Comparison of ENCODE assay signal across 12 mouse cellular contexts in genomic region chr7:130250994-130251393, GRCm38 (mm10).
DNase-seq lines count a peak whose midpoint lies in the region; ATAC-seq and TF ChIP-seq lines count a peak whose summit lies in the region.
"Had no signal": no experiment of that assay in that cellular context is flagged by ENCODE, and none has a peak within 500 bp of the region (broad histone marks: within the 10 kb centered on the region; RNA-seq: fewer than 3 reads in every experiment).

No protein-coding gene starts in this region.

- TF ChIP-seq CTCF in cortical plate, adult 2 months (IDR thresholded peaks at IDR 0.05; ENCODE audit: extremely low read depth, insufficient read depth, low read length), result no peak

- peak overlapping the region; percentile 58 for H3K27ac ChIP-seq in kidney, embryonic 16.5 days (ENCODE audit: low read length)
- H3K27ac ChIP-seq in cortical plate, adult 2 months (ENCODE audit: insufficient read depth, low read length), result 0 out of 2 replicates have a peak overlapping the region, but pooled peaks have one; percentile 15
- H3K27ac ChIP-seq: forebrain, embryonic 13.5 days; hindbrain, embryonic 12.5 days had no signal

- no peak for TF ChIP-seq POLR2A in cortical plate, adult 2 months (IDR thresholded peaks at IDR 0.05; ENCODE audit: extremely low read depth, insufficient read depth, low read length)

- H3K4me1 ChIP-seq in kidney, embryonic 16.5 days (ENCODE audit: insufficient read depth, low read length), result peaks cover 91% of the 10 kb centered on the region
- no peaks in the 10 kb centered on the region for H3K4me1 ChIP-seq in cortical plate, adult 2 months (ENCODE audit: control insufficient read depth, insufficient read depth, low read length)

- peak; percentile 70; the same call in 1 of the 2 replicates for ATAC-seq in kidney, embryonic 16.5 days (ENCODE audit: low FRiP score, low TSS enrichment)
- ATAC-seq: activated CD4-positive, CD25-positive, alpha-beta regulatory T cell, adult 4 months; forebrain, embryonic 13.5 days had no signal

- no peaks in the 10 kb centered on the region for H3K27me3 ChIP-seq in kidney, embryonic 16.5 days (ENCODE audit: insufficient read depth, low read length)
- H3K27me3 ChIP-seq: hindbrain, embryonic 12.5 days had no signal

- no peak overlapping the region for H3K4me3 ChIP-seq in kidney, embryonic 16.5 days (ENCODE audit: low read length)
- H3K4me3 ChIP-seq in cortical plate, adult 2 months (ENCODE audit: insufficient read depth, low read length), result no peak overlapping the region
- H3K4me3 ChIP-seq: forebrain, embryonic 13.5 days; hindbrain, embryonic 12.5 days had no signal

- no peaks in the 10 kb centered on the region for H3K9me3 ChIP-seq in kidney, embryonic 16.5 days (ENCODE audit: low read length)
- H3K9me3 ChIP-seq: forebrain, embryonic 13.5 days; hindbrain, embryonic 12.5 days had no signal

- DNase-seq in kidney, adult 11 months, result no peak
- DNase-seq in 3T3-L1 (ENCODE audit: low read depth, low spot score), result peak; percentile 21
- DNase-seq in mesoderm, embryonic 11.5 days (ENCODE audit: low read depth, low spot score), result peak; percentile 66
- no peak for DNase-seq in cerebellum, postnatal 10 days
- DNase-seq in testis, postnatal 10 days (ENCODE audit: low spot score), result no peak
- DNase-seq: kidney, adult 18-20 months; left cerebral cortex, postnatal 4 days had no signal

- 19% methylated on average over 4 of the region's 4 CpGs for WGBS in kidney, embryonic 16.5 days

- H3K9ac ChIP-seq in kidney, embryonic 16.5 days (replicated peaks; ENCODE audit: low read length), result 0 out of 2 replicates have a peak overlapping the region, but pooled peaks have one; percentile 40
- H3K9ac ChIP-seq: forebrain, embryonic 13.5 days; hindbrain, embryonic 12.5 days had no signal

- H3K36me3 ChIP-seq in kidney, embryonic 16.5 days (ENCODE audit: insufficient read depth, low read length), result no peaks in the 10 kb centered on the region
- H3K36me3 ChIP-seq: hindbrain, embryonic 12.5 days had no signal

- H3K4me2 ChIP-seq in kidney, embryonic 16.5 days (replicated peaks; ENCODE audit: low read depth, low read length), result no peak overlapping the region
- H3K4me2 ChIP-seq: forebrain, embryonic 13.5 days; hindbrain, embryonic 12.5 days had no signal

Comparison
In these comparisons a context has a peak if more than half of its experiments do, and no peak if none do; other contexts are left out.
1. DNase-seq: peak in 3T3-L1 (single experiment) and mesoderm, embryonic 11.5 days (single experiment); none in kidney, adult 11 months (single experiment), cerebellum, postnatal 10 days (0 of 2) and testis, postnatal 10 days (single experiment).